Mouse (Mus musculus) adrenal gland, adult 2 months (tissue): ENCODE data around the gene Osbpl7. TPM values are rescaled to one million over a fixed set of nuclear protein-coding genes. Genes with fewer than 3 reads are reported as not detected.

Experiments used
- DNase-seq: peaks from one replicate; pipeline ENCODE4 v3.0.0; 2021
- microRNA-seq, 2 experiments: library from miRNA; unstranded; fragments of <30 nt; microRNA quantifications; one replicate each; pipeline ENCODE4 v1.2.0; 2021
- polyA plus RNA-seq: library from polyadenylated mRNA; depleted of rRNA; stranded (reverse); fragments of >200 nt; gene quantifications from 2 replicates; pipeline ENCODE4 v1.2.3, GENCODE M21; 2012; rRNA removed
- total RNA-seq, 2 experiments: library from RNA; stranded (reverse); gene quantifications; 2 replicates each; pipeline ENCODE4 v1.2.3; 2021

The Osbpl7 gene
- total and polyA plus RNA-seq, 3 experiments = 7.4 to 14.8 (median 12.7) TPM

- DNase-seq = peak; percentile 79
Measured at GRCm38 (mm10) chr11:97083401-97084140, 33.1 kb downstream of the Osbpl7 start.

- DNase-seq = no peak
Measured at GRCm38 (mm10) chr11:97084821-97085505, 34.5 kb downstream of the Osbpl7 start.

GRCm38 (mm10) chr11:97086365-97086764 is 35.9 kb downstream of the Osbpl7 start:
- no peak for DNase-seq

GRCm38 (mm10) chr11:97094600-97094999 is 44.2 kb downstream of the Osbpl7 start:
- no peak for DNase-seq

- peak; percentile 29 for DNase-seq
Measured at GRCm38 (mm10) chr11:97098791-97099190, 48.4 kb downstream of the Osbpl7 start.

- peak; percentile 64 for DNase-seq
Measured at GRCm38 (mm10) chr11:97101722-97102121, 51.3 kb downstream of the Osbpl7 start.

- no peak for DNase-seq
Measured at GRCm38 (mm10) chr11:97103163-97104090, 53.0 kb downstream of the Osbpl7 start.

GRCm38 (mm10) chr11:97104091-97104483 is 53.7 kb downstream of the Osbpl7 start:
- no peak for DNase-seq

- no peak for DNase-seq
Measured at GRCm38 (mm10) chr11:97108976-97109375, 58.5 kb downstream of the Osbpl7 start.

- DNase-seq = no peak
Measured at GRCm38 (mm10) chr11:97112519-97113125, 62.2 kb downstream of the Osbpl7 start.

- DNase-seq = no peak
Measured at GRCm38 (mm10) chr11:97114671-97115601, 64.5 kb downstream of the Osbpl7 start, which contains the start of gene Tbx21. Tbx21 (minus strand) TSS chr11:97115331.

GRCm38 (mm10) chr11:97115797-97116196 is 65.4 kb downstream of the Osbpl7 start:
- DNase-seq = no peak

Small RNA genes within 50 kb of the gene (microRNA-seq; reads per million reads assigned to microRNA genes)
- gene Mir8103 = 0 to 1.1 reads per million in 2 experiments

Other genes starting within 250 kb of the Osbpl7 start
- gene Nfe2l1, start 220.7 kb upstream of the Osbpl7 start, total RNA-seq = 100 to 1,000 TPM; 497 to 817 TPM
- 504 and 806 TPM in 2 replicates for gene Nfe2l1, start 220.7 kb upstream of the Osbpl7 start, polyA plus RNA-seq
- 10 to 100 TPM; 57.1 to 76.8 TPM for gene Copz2, start 200.8 kb upstream of the Osbpl7 start, total RNA-seq
- gene Copz2, start 200.8 kb upstream of the Osbpl7 start, polyA plus RNA-seq = 90.7 and 107 TPM in 2 replicates
- gene Cdk5rap3, start 134.1 kb upstream of the Osbpl7 start, total RNA-seq = 10 to 100 TPM; 39.8 to 52.9 TPM
- gene Cdk5rap3, start 134.1 kb upstream of the Osbpl7 start, polyA plus RNA-seq = 32.8 and 35.4 TPM in 2 replicates
- under 1 TPM; 0.52 to 0.66 TPM for gene Prr15l, start 122.5 kb upstream of the Osbpl7 start, total RNA-seq
- not detected in 2 replicates for gene Prr15l, start 122.5 kb upstream of the Osbpl7 start, polyA plus RNA-seq
- 10 to 100 TPM; 29.3 to 37.4 TPM for gene Pnpo, start 106.6 kb upstream of the Osbpl7 start, total RNA-seq
- 43.0 and 52.9 TPM in 2 replicates for gene Pnpo, start 106.6 kb upstream of the Osbpl7 start, polyA plus RNA-seq
- 10 to 100 TPM; 15.4 to 18.6 TPM for gene Sp2, start 67.7 kb upstream of the Osbpl7 start, total RNA-seq
- 15.2 and 19.3 TPM in 2 replicates for gene Sp2, start 67.7 kb upstream of the Osbpl7 start, polyA plus RNA-seq
- gene Sp6, start 37.2 kb upstream of the Osbpl7 start, total RNA-seq = under 1 TPM; 0.09 to 0.24 TPM
- gene Sp6, start 37.2 kb upstream of the Osbpl7 start, polyA plus RNA-seq = 0.10 and 0.31 TPM in 2 replicates
- gene Scrn2, start 20.7 kb upstream of the Osbpl7 start, total RNA-seq = 10 to 100 TPM; 13.3 to 25.0 TPM
- 27.6 and 28.6 TPM in 2 replicates for gene Scrn2, start 20.7 kb upstream of the Osbpl7 start, polyA plus RNA-seq
- gene Lrrc46, start 9.2 kb upstream of the Osbpl7 start, total RNA-seq = 1 to 10 TPM in 1 of 2 experiments, under 1 TPM in 1; 0.98 to 1.1 TPM
- gene Lrrc46, start 9.2 kb upstream of the Osbpl7 start, polyA plus RNA-seq = 0.47 and 0.50 TPM in 2 replicates
- 100 to 1,000 TPM; 130 to 154 TPM for gene Mrpl10, start 9.1 kb upstream of the Osbpl7 start, total RNA-seq
- 197 and 276 TPM in 2 replicates for gene Mrpl10, start 9.1 kb upstream of the Osbpl7 start, polyA plus RNA-seq
- under 1 TPM; 0.26 to 0.31 TPM for gene Tbx21, start 64.7 kb downstream of the Osbpl7 start, total RNA-seq
- 0.53 and 0.73 TPM in 2 replicates for gene Tbx21, start 64.7 kb downstream of the Osbpl7 start, polyA plus RNA-seq
- 10 to 100 TPM in 1 of 2 experiments, 1 to 10 TPM in 1; 9.7 to 13.1 TPM for gene Tbkbp1, start 100.9 kb downstream of the Osbpl7 start, total RNA-seq
- 33.8 and 53.8 TPM in 2 replicates for gene Tbkbp1, start 100.9 kb downstream of the Osbpl7 start, polyA plus RNA-seq
- gene Kpnb1, start 137.3 kb downstream of the Osbpl7 start, total RNA-seq = 100 to 1,000 TPM in 1 of 2 experiments, 10 to 100 TPM in 1; 98.1 to 113 TPM
- 8.8 and 11.4 TPM in 2 replicates for gene Kpnb1, start 137.3 kb downstream of the Osbpl7 start, polyA plus RNA-seq
- 10 to 100 TPM; 69.2 to 70.2 TPM for gene Npepps, start 230.0 kb downstream of the Osbpl7 start, total RNA-seq
- gene Npepps, start 230.0 kb downstream of the Osbpl7 start, polyA plus RNA-seq = 29.8 and 34.3 TPM in 2 replicates